19 mouse cellular contexts compared by ENCODE assay signal in the genomic region with DNA sequence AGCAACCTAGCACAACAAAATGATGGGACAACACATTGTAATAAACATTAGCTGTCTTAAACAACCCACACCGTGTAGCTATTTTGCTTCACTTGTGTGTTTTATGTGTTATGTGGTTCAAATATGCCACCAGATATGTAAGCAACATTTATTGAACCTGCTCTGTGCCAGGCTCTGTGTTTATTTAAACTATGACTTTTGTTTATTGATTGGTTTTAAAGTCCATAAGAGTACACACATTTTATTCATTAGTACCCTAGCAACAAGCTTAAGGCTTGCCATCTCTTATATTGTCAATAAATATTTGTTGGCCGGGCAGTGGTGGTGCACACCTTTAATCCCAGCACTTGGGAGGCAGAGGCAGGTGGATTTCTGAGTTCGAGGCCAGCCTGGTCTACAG. TPM values are rescaled to one million over a fixed set of nuclear protein-coding genes. Genes with fewer than 3 reads are reported as not detected.
DNase-seq lines count a peak whose midpoint lies in the region; ATAC-seq and TF ChIP-seq lines count a peak whose summit lies in the region.
"Had no signal": no experiment of that assay in that cellular context is flagged by ENCODE, and none has a peak within 500 bp of the region (broad histone marks: within the 10 kb centered on the region; RNA-seq: fewer than 3 reads in every experiment).

No protein-coding gene starts in this region.

- no peak for TF ChIP-seq POLR2A in liver, adult 2 months (IDR thresholded peaks at IDR 0.05; ENCODE audit: extremely low read depth, insufficient read depth, low read length)

- no peak overlapping the region for H3K4me2 ChIP-seq in liver, postnatal 0 days (ENCODE audit: low read depth, low read length)
- no peak overlapping the region for H3K4me2 ChIP-seq in liver, embryonic 12.5 days

- ATAC-seq in liver, postnatal 0 days, result peak; percentile 57
- ATAC-seq in liver, embryonic 12.5 days, result no peak
- ATAC-seq: activated CD4-positive, CD25-positive, alpha-beta regulatory T cell, adult 4 months; CD4-positive, CD25-positive, alpha-beta regulatory T cell, adult 4 months; Patski had no signal

- TF ChIP-seq CTCF in liver, adult 2 months (IDR thresholded peaks at IDR 0.05; ENCODE audit: low read depth, low read length), result no peak
- TF ChIP-seq CTCF in liver, postnatal 0 days (IDR thresholded peaks at IDR 0.05; ENCODE audit: low read depth), result no peak

- DNase-seq in liver, adult 2 months (ENCODE audit: extremely low read depth, low read depth, low spot score), result peak; percentile 89
- no peak for DNase-seq in liver
- no peak for DNase-seq in liver, postnatal 0 days
- DNase-seq: adrenal gland, adult 2 months; adrenal gland, adult 8-10 months; adrenal gland, postnatal 10 days; adrenal gland, postnatal 14 days; adrenal gland, postnatal 25 days; adrenal gland, postnatal 36 days; B cell, adult 2 months; cerebellum, adult 11 months; cerebellum, adult 11-12 months; cerebellum, adult 18-20 months had no signal

- 21% methylated on average over 3 of the region's 3 CpGs for WGBS in liver, adult 2 months
- 62% methylated on average over 3 of the region's 3 CpGs for WGBS in liver, postnatal 0 days (ENCODE audit: insufficient replicate concordance)
- WGBS in liver, embryonic 12.5 days (ENCODE audit: insufficient replicate concordance), result 52% methylated on average over 3 of the region's 3 CpGs

- no peak for TF ChIP-seq EP300 in liver, postnatal 0 days (IDR thresholded peaks at IDR 0.05; ENCODE audit: low read depth)

- H3K27ac ChIP-seq in liver, adult 2 months (replicated peaks; ENCODE audit: insufficient read depth, low read depth, low read length), result no peak overlapping the region
- no peak overlapping the region for H3K27ac ChIP-seq in liver, postnatal 0 days (ENCODE audit: low read depth)
- H3K27ac ChIP-seq in liver, embryonic 12.5 days, result no peak overlapping the region

- no peak overlapping the region for H3K4me3 ChIP-seq in liver, adult 2 months (ENCODE audit: insufficient read depth, low read depth, low read length)
- H3K4me3 ChIP-seq in liver, postnatal 0 days (ENCODE audit: low read depth, low read length), result no peak overlapping the region
- no peak overlapping the region for H3K4me3 ChIP-seq in liver, embryonic 12.5 days

- no peaks in the 10 kb centered on the region for H3K27me3 ChIP-seq in liver, adult 2 months (ENCODE audit: control insufficient read depth, insufficient read depth, low read length)
- H3K27me3 ChIP-seq in liver, postnatal 0 days (ENCODE audit: insufficient read depth, low read length), result no peaks in the 10 kb centered on the region
- no peaks in the 10 kb centered on the region for H3K27me3 ChIP-seq in liver, embryonic 12.5 days (replicated peaks)
- H3K27me3 ChIP-seq: CH12.LX had no signal

- H3K36me3 ChIP-seq in liver, adult 2 months (ENCODE audit: control insufficient read depth, insufficient read depth, low read length), result no peaks in the 10 kb centered on the region
- H3K36me3 ChIP-seq in liver, postnatal 0 days (replicated peaks; ENCODE audit: insufficient read depth, low read length), result no peaks in the 10 kb centered on the region
- H3K36me3 ChIP-seq in liver, embryonic 12.5 days, result no peaks in the 10 kb centered on the region
- H3K36me3 ChIP-seq: G1E had no signal

- H3K4me1 ChIP-seq in liver, adult 2 months (ENCODE audit: control insufficient read depth, insufficient read depth, low read length), result peaks cover 10% of the 10 kb centered on the region; the same call in 1 of the 2 replicates
- peaks cover under 1% of the 10 kb centered on the region for H3K4me1 ChIP-seq in liver, postnatal 0 days (ENCODE audit: insufficient read depth)
- no peaks in the 10 kb centered on the region for H3K4me1 ChIP-seq in liver, embryonic 12.5 days

- H3K9me3 ChIP-seq in liver, postnatal 0 days (ENCODE audit: low read length), result no peaks in the 10 kb centered on the region
- no peaks in the 10 kb centered on the region for H3K9me3 ChIP-seq in liver, embryonic 12.5 days (replicated peaks)
- H3K9me3 ChIP-seq: G1E had no signal

- no peak overlapping the region for H3K9ac ChIP-seq in liver, adult 2 months (ENCODE audit: low read depth, low read length)
- H3K9ac ChIP-seq in liver, postnatal 0 days (replicated peaks), result no peak overlapping the region
- no peak overlapping the region for H3K9ac ChIP-seq in liver, embryonic 12.5 days

- H3K79me2 ChIP-seq in liver, adult 2 months (ENCODE audit: control insufficient read depth, insufficient read depth, low read length), result no peaks in the 10 kb centered on the region

RNA-seq across cellular contexts. Expression of gene Pparg, which starts 58.2 kb away (rescaled TPM):
- 8.5 and 8.9 TPM in 2 replicates for total RNA-seq in liver, adult 2 months (2014; rRNA removed)
- 4.5 and 6.2 TPM in 2 replicates for polyA plus RNA-seq in liver, adult 2 months (2012; rRNA removed)
- polyA plus RNA-seq in liver, postnatal 0 days (2015; fragmentation: Nextera tagmentation; extraction: Ambion mirVana), result 4.9 and 5.1 TPM in 2 replicates
- 1.1 and 1.4 TPM in 2 replicates for polyA plus RNA-seq in liver, embryonic 12.5 days (2016; fragmentation: Nextera tagmentation; extraction: Ambion mirVana)
- total RNA-seq: CH12.LX, G1E had no signal
- polyA plus RNA-seq: G1E had no signal
